ENCODE assay signal across 24 mouse cellular contexts in genomic region chr13:98290719-98291118, GRCm38 (mm10). TPM values are rescaled to one million over a fixed set of nuclear protein-coding genes. Genes with fewer than 3 reads are reported as not detected.
A peak's percentile ranks its signal among the peaks of the same experiment; 100 is the strongest.
DNase-seq lines count a peak whose midpoint lies in the region; ATAC-seq and TF ChIP-seq lines count a peak whose summit lies in the region.
"Had no signal": no experiment of that assay in that cellular context is flagged by ENCODE, and none has a peak within 500 bp of the region (broad histone marks: within the 10 kb centered on the region; RNA-seq: fewer than 3 reads in every experiment).

No protein-coding gene starts in this region.

- no peak for TF ChIP-seq EP300 in stomach, postnatal 0 days (optimal IDR thresholded peaks at IDR 0.05)

- H3K4me2 ChIP-seq in kidney, postnatal 0 days (ENCODE audit: low read length): no peak overlapping the region
- no peak overlapping the region for H3K4me2 ChIP-seq in stomach, postnatal 0 days (replicated peaks; ENCODE audit: low read depth)
- H3K4me2 ChIP-seq: limb, embryonic 13.5 days; liver, embryonic 13.5 days; lung, embryonic 15.5 days; neural tube, embryonic 15.5 days had no signal

- no peaks in the 10 kb centered on the region for H3K9me3 ChIP-seq in kidney, postnatal 0 days (replicated peaks; ENCODE audit: low read length)
- H3K9me3 ChIP-seq in stomach, postnatal 0 days (ENCODE audit: control insufficient read depth, low read length): no peaks in the 10 kb centered on the region
- H3K9me3 ChIP-seq: lung, embryonic 15.5 days; neural tube, embryonic 15.5 days had no signal

- no peaks in the 10 kb centered on the region for H3K4me1 ChIP-seq in kidney, postnatal 0 days (replicated peaks; ENCODE audit: insufficient read depth, low read length)
- no peaks in the 10 kb centered on the region for H3K4me1 ChIP-seq in stomach, postnatal 0 days (replicated peaks; ENCODE audit: control insufficient read depth, insufficient read depth)
- H3K4me1 ChIP-seq: limb, embryonic 13.5 days; liver, embryonic 13.5 days; lung, embryonic 15.5 days; neural tube, embryonic 15.5 days had no signal

- WGBS in kidney, postnatal 0 days: 42% methylated on average over 2 of the region's 2 CpGs
- WGBS in stomach, postnatal 0 days: 39% methylated on average over 2 of the region's 2 CpGs

- H3K4me3 ChIP-seq in kidney, postnatal 0 days (replicated peaks; ENCODE audit: low read depth, low read length): no peak overlapping the region
- H3K4me3 ChIP-seq in stomach, postnatal 0 days (ENCODE audit: low read depth, low read length): no peak overlapping the region
- H3K4me3 ChIP-seq: embryonic facial prominence, embryonic 10.5 days; limb, embryonic 13.5 days; liver, embryonic 13.5 days; lung, embryonic 15.5 days; neural tube, embryonic 15.5 days had no signal

- ATAC-seq in CD4-positive, CD25-positive, alpha-beta regulatory T cell, adult 4 months: no peak
- ATAC-seq in kidney, postnatal 0 days (replicated peaks; ENCODE audit: low FRiP score, low read depth): no peak
- ATAC-seq in stomach, postnatal 0 days (ENCODE audit: low FRiP score, low TSS enrichment): no peak
- ATAC-seq: forebrain, embryonic 16.5 days; hindbrain, embryonic 16.5 days; midbrain, embryonic 16.5 days had no signal

- H3K27ac ChIP-seq in kidney, postnatal 0 days: no peak overlapping the region
- H3K27ac ChIP-seq in stomach, postnatal 0 days (replicated peaks): no peak overlapping the region
- H3K27ac ChIP-seq: embryonic facial prominence, embryonic 10.5 days; limb, embryonic 13.5 days; liver, embryonic 13.5 days; lung, embryonic 15.5 days; macrophage; neural tube, embryonic 15.5 days had no signal

- TF ChIP-seq CTCF in kidney, postnatal 0 days (IDR thresholded peaks at IDR 0.05; ENCODE audit: low read depth): peak; percentile 46
- peak; percentile 48 for TF ChIP-seq CTCF in stomach, postnatal 0 days (IDR thresholded peaks at IDR 0.05; ENCODE audit: low read depth)

- H3K36me3 ChIP-seq in kidney, postnatal 0 days (ENCODE audit: insufficient read depth, low read length): no peaks in the 10 kb centered on the region
- no peaks in the 10 kb centered on the region for H3K36me3 ChIP-seq in stomach, postnatal 0 days (ENCODE audit: control insufficient read depth, insufficient read depth, low read length)
- H3K36me3 ChIP-seq: embryonic facial prominence, embryonic 10.5 days; limb, embryonic 13.5 days; liver, embryonic 13.5 days; lung, embryonic 15.5 days; neural tube, embryonic 15.5 days had no signal

- no peak overlapping the region for H3K9ac ChIP-seq in kidney, postnatal 0 days (ENCODE audit: low read depth, low read length)
- no peak overlapping the region for H3K9ac ChIP-seq in stomach, postnatal 0 days (ENCODE audit: low read length)
- H3K9ac ChIP-seq: limb, embryonic 13.5 days; liver, embryonic 13.5 days; lung, embryonic 15.5 days; neural tube, embryonic 15.5 days had no signal

- H3K27me3 ChIP-seq in kidney, postnatal 0 days (ENCODE audit: insufficient read depth, low read length): no peaks in the 10 kb centered on the region
- H3K27me3 ChIP-seq in stomach, postnatal 0 days (ENCODE audit: control insufficient read depth, insufficient read depth, low read length): no peaks in the 10 kb centered on the region
- H3K27me3 ChIP-seq: limb, embryonic 13.5 days; liver, embryonic 13.5 days; lung, embryonic 15.5 days; neural tube, embryonic 15.5 days had no signal

- peak; percentile 14 for DNase-seq in CD4-positive, CD25-positive, alpha-beta regulatory T cell, adult 2 months (ENCODE audit: low read depth, low spot score)
- DNase-seq in kidney, postnatal 0 days (ENCODE audit: low spot score): no peak
- no peak for DNase-seq in kidney, adult 8-10 months
- DNase-seq in thymus, postnatal 14 days: peak; percentile 6
- DNase-seq in thymus, postnatal 36 days: no peak
- DNase-seq in stomach, postnatal 0 days (ENCODE audit: low spot score): no peak
- DNase-seq in spleen, postnatal 10 days (ENCODE audit: low spot score in 2 of 2): no peak
- DNase-seq: cerebellum, adult 11-12 months; cerebellum, postnatal 10 days; kidney, adult 18-20 months; kidney, postnatal 14 days; layer of hippocampus, postnatal 36 days; liver, embryonic 13.5 days had no signal

RNA-seq across cellular contexts. Expression of gene Gm21976, which starts 11.0 kb away (rescaled TPM):
- not detected for polyA plus RNA-seq in CD4-positive, CD25-positive, alpha-beta regulatory T cell, adult 4 months (2017; shearing (Covaris generic))
- not detected in 2 replicates for polyA plus RNA-seq in kidney, postnatal 0 days (2015; fragmentation: Nextera tagmentation; extraction: Ambion mirVana)
- not detected in 2 replicates for polyA plus RNA-seq in stomach, postnatal 0 days (2015; fragmentation: Nextera tagmentation; extraction: Ambion mirVana)
- polyA plus RNA-seq: cortical plate, adult 2 months; embryonic facial prominence, embryonic 10.5 days; forebrain, embryonic 16.5 days; heart, postnatal 0 days; hindbrain, embryonic 16.5 days; limb, embryonic 13.5 days; liver, embryonic 13.5 days; lung, embryonic 15.5 days; macrophage; midbrain, embryonic 16.5 days; neural tube, embryonic 15.5 days had no signal

RNA-seq across cellular contexts. Expression of gene Btf3, which starts 26.1 kb away (rescaled TPM):
- polyA plus RNA-seq in CD4-positive, CD25-positive, alpha-beta regulatory T cell, adult 4 months (2017; shearing (Covaris generic)): 100 to 1,000 TPM; 721 to 726 TPM
- 766 and 788 TPM in 2 replicates for polyA plus RNA-seq in kidney, postnatal 0 days (2015; fragmentation: Nextera tagmentation; extraction: Ambion mirVana)
- polyA plus RNA-seq in stomach, postnatal 0 days (2015; fragmentation: Nextera tagmentation; extraction: Ambion mirVana): 559 TPM in 2 replicates

RNA-seq across cellular contexts. Expression of gene Ankra2, which starts 27.8 kb away (rescaled TPM):
- 10 to 100 TPM; 21.3 to 24.5 TPM for polyA plus RNA-seq in CD4-positive, CD25-positive, alpha-beta regulatory T cell, adult 4 months (2017; shearing (Covaris generic))
- 22.6 and 23.6 TPM in 2 replicates for polyA plus RNA-seq in kidney, postnatal 0 days (2015; fragmentation: Nextera tagmentation; extraction: Ambion mirVana)
- 20.5 and 20.6 TPM in 2 replicates for polyA plus RNA-seq in stomach, postnatal 0 days (2015; fragmentation: Nextera tagmentation; extraction: Ambion mirVana)

RNA-seq across cellular contexts. Expression of gene Utp15, which starts 27.9 kb away (rescaled TPM):
- 10 to 100 TPM; 22.6 to 26.6 TPM for polyA plus RNA-seq in CD4-positive, CD25-positive, alpha-beta regulatory T cell, adult 4 months (2017; shearing (Covaris generic))
- 19.9 and 21.5 TPM in 2 replicates for polyA plus RNA-seq in kidney, postnatal 0 days (2015; fragmentation: Nextera tagmentation; extraction: Ambion mirVana)
- 9.5 and 9.6 TPM in 2 replicates for polyA plus RNA-seq in stomach, postnatal 0 days (2015; fragmentation: Nextera tagmentation; extraction: Ambion mirVana)

Comparison
In these comparisons a context has a peak if more than half of its experiments do, and no peak if none do; other contexts are left out.
1. DNase-seq: peak in CD4-positive, CD25-positive, alpha-beta regulatory T cell, adult 2 months (single experiment) and thymus, postnatal 14 days (single experiment); none in kidney, postnatal 0 days (single experiment), kidney, adult 8-10 months (0 of 2), thymus, postnatal 36 days (0 of 2), stomach, postnatal 0 days (single experiment) and spleen, postnatal 10 days (0 of 2).